Mouse (Mus musculus): ENCODE results near the gene Ctc1.
"Not testable (repeated sequence)": the region's sequence is repeated elsewhere in the genome, so short reads cannot be mapped to it uniquely, and the experiment has no call there.

Ctc1 gene

DNA sequence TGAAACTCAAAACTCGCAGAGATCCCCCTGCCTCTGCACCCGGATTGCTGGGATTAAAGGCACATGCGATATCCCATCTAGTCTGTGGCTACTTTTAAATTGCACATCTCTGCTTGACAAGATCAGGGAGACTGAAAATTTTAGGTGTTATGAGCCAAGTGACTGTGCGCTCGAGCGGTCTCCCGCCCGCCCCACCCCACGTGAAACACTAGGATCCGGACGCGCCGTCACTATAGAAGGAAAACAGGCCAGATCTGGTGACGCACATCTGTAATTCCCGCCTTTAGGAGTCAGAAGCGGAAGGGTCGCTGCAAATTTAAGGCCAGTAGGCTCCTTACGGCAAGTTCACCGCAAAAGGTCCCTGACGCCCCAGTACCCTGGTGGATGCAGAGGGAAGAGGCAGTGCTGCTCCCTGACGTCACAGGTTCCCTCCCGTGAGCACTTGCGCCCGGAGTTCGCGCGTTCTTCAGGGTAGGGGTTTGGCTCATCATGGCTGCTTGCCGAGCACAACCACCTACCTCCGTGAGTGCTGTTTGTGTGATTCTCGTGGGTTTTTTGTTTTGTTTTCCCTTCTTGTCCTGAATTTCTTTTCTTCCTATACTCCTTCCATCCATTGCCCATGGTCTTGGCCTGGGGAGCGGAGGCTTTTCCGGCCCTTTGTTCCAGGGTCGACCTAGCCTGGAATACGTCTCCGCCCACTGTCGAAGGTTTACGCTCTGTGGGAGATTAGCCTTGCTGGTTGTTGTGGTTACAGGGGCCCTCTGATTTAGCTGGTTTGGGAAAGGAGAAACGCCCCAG lies at the start of gene Ctc1:
TSS of gene Ctc1 (plus strand) at position 268 of the 798 bp plus-strand sequence.
- DNase-seq (ENCODE audit: low spot score in 2 of 2): peak; percentile 86 to 89

DNA sequence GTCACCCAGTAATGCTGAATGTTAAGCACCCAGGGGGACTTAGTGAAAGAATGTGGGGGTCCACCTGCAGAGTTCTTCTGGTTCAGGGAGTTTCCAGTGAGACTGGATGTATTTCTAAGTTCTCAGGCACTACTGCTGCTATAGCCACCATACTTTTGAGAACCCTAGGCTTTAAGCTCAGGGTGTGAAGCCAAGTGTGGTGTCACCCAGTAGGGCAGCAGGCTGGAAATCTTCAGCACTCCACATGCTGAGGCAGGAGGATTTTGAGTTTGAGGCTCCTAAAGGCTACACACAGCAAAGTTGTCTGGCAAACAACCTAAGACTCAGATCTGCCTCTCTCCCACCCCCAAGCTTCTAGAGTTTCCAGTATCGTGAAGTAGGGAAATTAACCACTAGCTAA lies 49.2 kb upstream of the Ctc1 start:
- DNase-seq (ENCODE audit: low spot score in 2 of 2): no peak

DNA sequence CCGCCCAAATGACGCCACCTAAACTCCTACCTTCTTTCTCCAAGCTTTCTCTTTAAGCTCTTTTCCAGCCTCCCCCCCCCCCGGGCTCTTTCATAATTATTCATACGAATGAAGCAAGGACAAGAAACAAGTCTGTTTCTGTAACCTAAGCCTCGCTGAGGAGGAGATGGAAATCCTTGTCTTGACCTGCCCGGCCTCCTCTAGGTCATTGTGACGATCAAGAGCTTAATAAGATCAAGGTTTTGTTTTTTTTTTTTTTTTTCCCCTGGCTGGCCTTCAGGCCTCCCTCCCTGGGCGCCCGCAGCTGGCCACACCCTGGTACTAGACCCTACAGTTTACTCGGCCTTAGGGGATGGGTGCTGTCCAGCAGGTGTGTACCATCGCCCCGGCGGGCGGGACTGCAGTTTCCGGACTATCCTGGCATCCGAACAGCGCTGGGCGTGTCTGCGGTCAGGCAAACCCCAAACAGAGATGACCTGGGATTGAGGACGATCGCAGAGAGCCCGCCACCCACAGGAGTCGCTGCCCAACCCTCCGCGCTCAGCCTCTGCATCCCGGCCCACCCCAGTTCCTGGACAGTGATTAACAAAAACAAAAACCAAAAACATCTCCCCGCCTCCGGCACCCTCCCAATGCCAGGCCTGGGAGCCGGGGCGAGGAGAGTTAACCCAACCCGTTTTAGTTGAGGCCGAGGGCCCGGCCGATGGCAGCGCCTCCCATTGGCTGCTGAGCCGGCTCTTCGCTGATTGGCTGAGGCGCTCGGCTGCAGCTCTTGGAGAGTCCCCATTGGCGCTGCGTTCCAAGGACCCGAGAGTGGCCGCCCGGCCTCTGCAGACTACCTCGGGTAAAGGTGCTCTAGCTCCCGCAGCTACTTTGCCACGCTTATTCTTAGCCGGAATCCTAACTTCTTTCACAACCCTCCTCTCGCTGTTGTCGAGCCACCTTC lies 48.1 kb upstream of the Ctc1 start, which contains the start of gene Slc25a35:
TSS of gene Slc25a35 (plus strand) at position 795 of the 946 bp plus-strand sequence.
- DNase-seq (ENCODE audit: low spot score in 2 of 2): peak; percentile 79 to 82

- no peak for DNase-seq (ENCODE audit: low spot score in 2 of 2)
Observed at GRCm38 (mm10) chr11:68968752-68969151, 47.0 kb upstream of the Ctc1 start.

- DNase-seq (ENCODE audit: low spot score in 2 of 2): no peak
Observed at GRCm38 (mm10) chr11:68970232-68970631, 45.5 kb upstream of the Ctc1 start.

DNA sequence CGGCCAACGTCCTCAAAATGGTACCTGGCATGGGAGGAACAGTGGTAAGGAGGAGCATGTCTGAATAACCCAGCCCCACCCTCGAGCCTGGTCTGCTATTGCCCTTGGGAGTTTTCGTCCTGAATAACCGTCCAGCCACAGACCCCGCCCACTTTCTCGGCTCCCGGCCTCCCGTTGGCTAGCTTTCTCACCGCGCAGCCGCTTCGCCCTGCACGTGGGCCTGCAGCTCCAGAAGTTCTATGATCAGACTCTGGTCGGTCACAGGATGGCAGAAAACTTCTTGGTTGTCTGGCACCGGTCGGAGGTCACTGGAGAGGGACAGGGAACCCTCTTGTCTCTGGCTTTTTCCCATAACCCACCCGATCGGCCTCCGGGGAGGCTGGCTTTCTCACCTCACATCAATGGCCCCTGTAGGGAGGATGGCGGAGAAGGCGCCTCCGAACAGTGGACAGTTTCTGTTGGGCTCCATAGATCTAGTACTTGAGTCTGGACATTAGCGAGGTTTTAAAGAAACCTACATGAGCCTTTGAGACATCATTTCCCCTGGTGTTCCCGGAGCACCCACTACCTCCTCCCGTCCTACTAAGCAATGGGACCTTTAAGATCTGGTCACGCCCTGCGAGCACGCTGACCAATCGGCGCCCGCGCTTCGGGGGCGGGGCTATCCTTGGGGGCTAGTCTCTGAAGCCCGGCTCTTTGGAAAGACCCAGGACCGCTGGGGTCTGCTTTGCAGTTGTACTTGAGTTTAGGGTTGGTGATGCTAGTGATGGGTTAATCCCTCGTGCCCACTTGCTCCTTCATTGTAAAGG lies 42.3 kb upstream of the Ctc1 start:
- DNase-seq (ENCODE audit: low spot score in 2 of 2): peak; percentile 41 to 59

DNA sequence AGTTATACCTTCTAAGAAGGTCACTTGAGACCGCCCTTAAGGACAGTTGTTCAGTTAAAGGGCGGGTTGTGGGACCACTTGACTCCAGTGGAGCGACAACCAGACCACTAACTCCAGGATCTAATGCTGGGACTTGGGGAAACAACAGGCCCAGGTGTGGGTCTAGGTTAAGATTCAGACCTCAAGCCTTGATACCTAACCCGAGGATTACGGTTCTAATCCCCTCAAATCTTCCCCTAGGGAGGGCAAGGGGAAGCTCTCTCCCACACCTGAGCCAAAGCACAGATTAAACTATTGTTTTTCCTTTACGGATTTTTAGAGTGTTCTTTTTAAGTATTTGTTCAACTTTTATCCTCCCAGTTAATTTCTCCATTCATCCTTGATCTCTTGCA lies 41.7 kb upstream of the Ctc1 start:
- DNase-seq (ENCODE audit: low spot score in 2 of 2): no peak

GRCm38 (mm10) chr11:68975085-68975484 lies 40.6 kb upstream of the Ctc1 start, which contains the start of gene Rangrf:
Gene Rangrf (minus strand): TSS chr11:68975185.
- DNase-seq (ENCODE audit: low spot score in 2 of 2): no peak

DNA sequence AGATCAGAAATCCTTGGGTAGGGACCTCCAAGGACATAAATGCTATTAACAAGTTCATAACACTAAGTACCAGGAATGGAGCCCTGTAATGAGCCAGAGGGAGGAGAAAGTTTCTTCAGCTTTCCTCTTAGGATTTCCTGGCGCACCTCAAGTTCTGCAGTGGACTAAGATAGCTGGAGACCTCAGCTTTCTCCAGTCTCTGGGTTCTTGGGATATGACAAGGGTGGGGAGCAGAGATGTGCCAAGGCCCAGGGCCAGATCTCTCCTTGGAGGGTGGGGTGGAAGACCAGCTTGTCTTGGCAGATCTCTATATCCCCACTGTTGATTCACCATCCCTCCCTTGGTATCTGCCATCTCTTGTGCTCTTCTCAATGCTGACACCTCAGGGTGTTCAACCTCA lies 40.1 kb upstream of the Ctc1 start:
- DNase-seq (ENCODE audit: low spot score in 2 of 2): no peak

DNA sequence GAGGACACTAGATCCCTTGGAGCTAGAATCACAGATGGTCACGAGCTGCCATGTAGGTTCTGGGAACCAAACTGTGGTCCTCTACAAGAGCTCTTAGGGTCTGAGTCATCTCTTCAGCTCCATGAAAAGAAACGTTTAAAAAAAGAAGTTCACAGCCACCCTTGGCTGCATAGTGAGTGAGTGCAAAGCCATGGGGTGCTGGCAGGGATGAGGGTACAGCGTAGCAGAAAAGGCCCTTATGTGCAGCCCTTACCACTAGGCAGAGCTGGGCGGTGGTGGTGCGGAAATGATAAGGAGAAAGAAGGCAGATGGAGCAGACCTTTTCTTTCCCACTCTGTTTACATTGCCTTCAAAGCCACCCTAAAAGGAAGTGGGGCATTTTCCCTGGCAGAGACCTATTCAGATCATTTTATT lies 36.4 kb upstream of the Ctc1 start:
- no peak for DNase-seq (ENCODE audit: low spot score in 2 of 2)

DNA sequence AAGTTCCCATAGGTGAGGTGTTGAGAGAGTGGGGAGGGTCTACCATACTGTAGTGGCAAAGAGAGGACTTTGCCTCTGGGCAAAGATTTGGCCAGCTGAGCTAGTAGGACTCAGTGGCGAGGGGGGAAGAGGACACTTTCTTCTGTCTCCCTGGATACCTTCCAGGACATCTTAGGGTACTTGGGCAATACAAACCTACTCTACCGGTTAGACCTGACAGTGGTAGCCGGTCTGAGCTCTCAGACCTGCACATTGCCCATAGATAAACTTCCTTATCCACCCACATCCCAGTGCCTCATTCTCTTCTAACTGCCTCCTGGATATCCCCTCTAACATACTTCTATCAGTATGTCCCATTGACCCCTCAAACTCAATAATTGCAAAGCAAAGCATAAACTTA lies 34.8 kb upstream of the Ctc1 start:
- no peak for DNase-seq (ENCODE audit: low spot score in 2 of 2)

DNA sequence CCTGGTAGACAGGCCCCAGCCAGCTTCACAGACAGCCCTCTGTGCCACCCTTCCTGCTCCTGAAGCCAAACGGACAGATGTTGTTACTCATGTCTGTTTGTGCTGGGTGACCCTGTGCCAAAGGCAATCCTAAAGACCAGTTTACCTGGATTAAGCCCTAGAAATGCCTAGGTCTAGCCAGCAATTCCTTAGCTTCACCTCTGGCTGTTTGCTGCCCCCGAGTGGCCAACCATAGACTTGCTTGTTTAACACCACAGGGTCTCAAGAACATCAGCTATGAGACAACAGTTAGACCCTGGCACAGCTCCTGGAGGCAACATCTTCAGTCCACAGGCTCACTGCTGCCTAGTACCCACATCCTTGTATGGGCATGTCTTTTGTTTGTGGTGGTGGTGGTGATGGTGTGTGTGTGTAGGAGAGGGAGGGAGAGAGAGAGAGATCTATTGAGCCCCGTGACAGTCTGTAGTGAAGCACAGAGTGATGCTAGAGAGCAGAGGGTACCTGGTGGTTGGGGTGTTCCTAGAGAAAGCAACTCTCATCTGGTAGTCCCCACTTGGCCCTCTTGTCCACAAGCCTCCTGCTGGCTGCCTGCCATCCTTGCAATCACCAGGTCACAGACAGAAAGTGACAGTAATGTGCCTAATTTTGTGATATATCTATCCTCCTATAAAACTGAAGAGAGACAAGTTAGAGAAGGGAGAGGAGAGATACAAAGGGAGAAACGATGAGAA lies 32.9 kb upstream of the Ctc1 start:
- DNase-seq (ENCODE audit: low spot score in 2 of 2): peak; percentile 43 to 64

DNA sequence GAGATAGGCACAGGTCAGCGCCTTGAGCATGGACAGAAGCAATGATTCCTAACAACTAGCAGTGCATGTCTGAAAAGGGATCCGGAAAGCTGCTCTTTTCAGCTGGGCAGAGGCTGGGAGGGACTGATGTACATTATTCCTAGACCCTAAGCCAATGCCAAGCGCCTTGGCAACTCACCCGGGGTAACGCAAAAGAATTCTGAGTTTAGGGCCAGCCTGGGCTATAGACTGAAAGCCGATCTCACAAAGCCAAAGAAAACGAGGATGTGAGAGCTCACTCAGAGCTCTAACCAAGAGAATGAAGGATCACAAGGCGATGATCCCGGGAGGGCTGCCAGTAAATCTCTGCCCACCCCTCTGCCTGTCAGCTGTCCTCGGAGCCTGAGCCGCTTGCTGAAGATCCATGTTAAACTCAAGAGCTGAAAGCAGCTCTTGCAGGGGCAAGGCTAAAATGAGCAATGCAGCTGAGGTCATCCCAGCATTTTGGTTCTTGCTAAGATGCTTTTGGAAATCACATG lies 28.3 kb upstream of the Ctc1 start:
- no peak for DNase-seq (ENCODE audit: low spot score in 2 of 2)

GRCm38 (mm10) chr11:68988341-68988740 lies 27.4 kb upstream of the Ctc1 start:
- DNase-seq (ENCODE audit: low spot score in 2 of 2): no peak

DNA sequence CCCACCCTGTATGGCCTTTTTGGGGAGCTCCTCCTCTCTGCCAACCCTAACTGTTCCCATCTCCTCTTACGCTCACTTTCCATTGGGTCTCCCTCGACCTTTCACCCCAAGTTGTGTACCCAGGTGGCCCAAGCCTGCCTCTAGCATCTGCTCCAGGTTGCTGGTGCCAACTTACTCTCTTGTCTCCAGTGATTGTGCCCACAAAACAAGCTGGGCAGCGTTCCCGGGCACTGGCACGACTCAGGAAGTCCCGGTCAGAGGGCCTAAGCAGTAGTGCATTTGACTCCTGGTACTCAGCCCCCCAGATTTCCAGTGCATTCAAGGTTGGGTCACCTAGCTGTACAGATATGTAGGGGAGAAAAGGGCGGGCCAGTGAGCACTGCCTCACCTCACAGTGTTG lies 22.6 kb upstream of the Ctc1 start:
- DNase-seq (ENCODE audit: low spot score in 2 of 2): no peak

GRCm38 (mm10) chr11:68994377-68994776 lies 21.3 kb upstream of the Ctc1 start:
- no peak for DNase-seq (ENCODE audit: low spot score in 2 of 2)

DNA sequence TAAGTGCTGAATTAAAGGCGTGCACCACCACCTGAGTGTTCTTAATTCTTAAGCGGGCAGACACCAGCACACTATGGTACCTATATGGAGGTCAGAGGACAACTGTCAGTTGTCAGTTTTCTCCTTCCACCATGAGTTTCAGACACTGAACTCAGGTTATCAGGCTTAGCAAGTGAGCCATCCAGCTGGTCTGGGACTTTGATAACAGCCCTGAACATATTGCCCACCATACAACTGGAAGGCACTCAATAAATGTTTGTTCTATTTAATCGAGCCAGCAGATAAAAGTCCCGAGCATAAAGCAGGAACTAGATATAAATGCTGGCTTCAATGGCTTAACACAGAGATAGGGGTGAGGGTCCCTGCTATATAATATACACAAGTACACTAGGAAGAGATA lies 18.6 kb upstream of the Ctc1 start:
- DNase-seq (ENCODE audit: low spot score in 2 of 2): no peak

GRCm38 (mm10) chr11:69002782-69003181 lies 12.9 kb upstream of the Ctc1 start:
- not testable (repeated sequence) for DNase-seq (ENCODE audit: low spot score in 2 of 2)

DNA sequence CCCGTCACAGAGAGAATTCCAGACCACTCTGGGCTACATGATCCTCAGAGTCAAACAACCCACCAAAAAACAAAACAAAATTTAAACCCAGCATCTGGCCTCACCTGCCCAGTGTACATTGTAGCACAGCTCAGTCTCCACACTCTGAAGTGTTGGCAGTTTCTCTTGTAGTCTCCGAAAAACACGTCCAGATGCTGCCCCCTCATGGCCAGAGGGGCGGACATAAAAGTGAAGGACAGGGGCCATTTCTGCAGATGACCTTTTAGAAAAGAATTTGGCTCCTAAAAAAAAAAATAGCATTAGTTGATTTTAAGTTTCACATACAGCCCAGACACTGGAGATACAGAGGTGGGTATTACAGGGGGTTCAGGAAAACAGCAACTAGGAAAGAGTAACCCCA lies 12.1 kb upstream of the Ctc1 start:
- no peak for DNase-seq (ENCODE audit: low spot score in 2 of 2)

- DNase-seq (ENCODE audit: low spot score in 2 of 2): no peak
Observed at GRCm38 (mm10) chr11:69005193-69005592, 10.5 kb upstream of the Ctc1 start.

- DNase-seq (ENCODE audit: low spot score in 2 of 2): not testable (repeated sequence)
Observed at GRCm38 (mm10) chr11:69006575-69006974, 9.1 kb upstream of the Ctc1 start.

Measured in natural killer cell, adult 2 months (primary cell).